Mouse (Mus musculus): ENCODE data around the gene Rap1gap.

GRCm38 (mm10) chr4:137733459-137733858 is 68.9 kb downstream of the Rap1gap start:
- TF ChIP-seq POLR2A (IDR thresholded peaks at IDR 0.05; ENCODE audit: insufficient read length, low read depth) = no peak
- TF ChIP-seq TCF3 (IDR thresholded peaks at IDR 0.05; ENCODE audit: insufficient read length, low read depth) = no peak
- no peak for TF ChIP-seq E2F4 (IDR thresholded peaks at IDR 0.05; ENCODE audit: insufficient read depth)
- no peak for TF ChIP-seq MAX (IDR thresholded peaks at IDR 0.05; ENCODE audit: low read depth)
- no peak for TF ChIP-seq USF1 (IDR thresholded peaks at IDR 0.05; ENCODE audit: low read depth)
- TF ChIP-seq MYOD1 (IDR thresholded peaks at IDR 0.05; ENCODE audit: control insufficient read depth in 1 of 3, insufficient read length in 2 of 3, low read depth in 2 of 3) = no peak
- no peak for TF ChIP-seq TCF12 (IDR thresholded peaks at IDR 0.05; ENCODE audit: insufficient read depth, poor library complexity, severe bottlenecking)
- no peak for TF ChIP-seq REST (IDR thresholded peaks at IDR 0.05; ENCODE audit: insufficient read depth, insufficient read length)
